In genomic region chr16:21869879-21870278, GRCm38 (mm10) we compare ENCODE assay signal across 14 mouse cellular contexts.
DNase-seq lines count a peak whose midpoint lies in the region; ATAC-seq lines count a peak whose summit lies in the region.
"Had no signal": no experiment of that assay in that cellular context is flagged by ENCODE, and none has a peak within 500 bp of the region (broad histone marks: within the 10 kb centered on the region; RNA-seq: fewer than 3 reads in every experiment).

No protein-coding gene starts in this region.

- peak; percentile 21 for DNase-seq in 3T3-L1 (ENCODE audit: low read depth, low spot score)
- DNase-seq in embryonic facial prominence, embryonic 14.5 days (ENCODE audit: low spot score) = peak; percentile 79
- DNase-seq in hindbrain, embryonic 14.5 days (ENCODE audit: low spot score) = no peak
- DNase-seq in heart, postnatal 14 days = no peak
- DNase-seq in c-Kit-positive CD71-positive TER-119-positive erythroid progenitor cells, embryonic 14.5 days (ENCODE audit: low spot score) = no peak
- DNase-seq in spleen, adult 18-20 months = no peak
- DNase-seq: gastrocnemius, adult 2 months; kidney, adult 11 months; liver, embryonic 13.5 days; thymus, postnatal 36 days had no signal

- no peak overlapping the region for H3K27ac ChIP-seq in embryonic facial prominence, embryonic 14.5 days (replicated peaks; ENCODE audit: low read depth, low read length)
- H3K27ac ChIP-seq in hindbrain, embryonic 14.5 days = peak overlapping the region; percentile 71
- no peak overlapping the region for H3K27ac ChIP-seq in midbrain, embryonic 16.5 days (ENCODE audit: low read length)
- no peak overlapping the region for H3K27ac ChIP-seq in kidney, embryonic 16.5 days (ENCODE audit: low read length)
- H3K27ac ChIP-seq: gastrocnemius, adult 2 months; heart, embryonic 13.5 days; liver, embryonic 13.5 days had no signal

- H3K4me1 ChIP-seq in embryonic facial prominence, embryonic 14.5 days (ENCODE audit: control insufficient read depth, insufficient read depth, low read length) = peaks cover 5% of the 10 kb centered on the region; the same call in 1 of the 2 replicates
- peaks cover 42% of the 10 kb centered on the region for H3K4me1 ChIP-seq in hindbrain, embryonic 14.5 days (replicated peaks; ENCODE audit: control insufficient read depth, insufficient read depth, low read length)
- peaks cover 23% of the 10 kb centered on the region for H3K4me1 ChIP-seq in midbrain, embryonic 16.5 days (ENCODE audit: control insufficient read depth, insufficient read depth, low read length)
- H3K4me1 ChIP-seq in kidney, embryonic 16.5 days (ENCODE audit: insufficient read depth, low read length) = peaks cover 22% of the 10 kb centered on the region; the same call in 1 of the 2 replicates

- no peak overlapping the region for H3K9ac ChIP-seq in embryonic facial prominence, embryonic 14.5 days (ENCODE audit: low read depth, low read length)
- H3K9ac ChIP-seq in hindbrain, embryonic 14.5 days = peak overlapping the region; percentile 17; the same call in 1 of the 2 replicates
- H3K9ac ChIP-seq in midbrain, embryonic 16.5 days (ENCODE audit: low read depth, low read length) = no peak overlapping the region
- H3K9ac ChIP-seq in kidney, embryonic 16.5 days (replicated peaks; ENCODE audit: low read length) = no peak overlapping the region
- H3K9ac ChIP-seq: heart, embryonic 13.5 days; liver, embryonic 13.5 days had no signal

- ATAC-seq in embryonic facial prominence, embryonic 14.5 days (ENCODE audit: low read depth) = peak; percentile 93
- ATAC-seq in hindbrain, embryonic 14.5 days (ENCODE audit: low FRiP score) = peak; percentile 69; the same call in 1 of the 2 replicates
- peak; percentile 52; the same call in 1 of the 2 replicates for ATAC-seq in midbrain, embryonic 16.5 days
- no peak for ATAC-seq in kidney, embryonic 16.5 days (ENCODE audit: low FRiP score, low TSS enrichment)
- ATAC-seq: Patski had no signal

- no peak overlapping the region for H3K4me3 ChIP-seq in embryonic facial prominence, embryonic 14.5 days (ENCODE audit: low read depth, low read length)
- no peak overlapping the region for H3K4me3 ChIP-seq in hindbrain, embryonic 14.5 days (replicated peaks; ENCODE audit: low read length)
- no peak overlapping the region for H3K4me3 ChIP-seq in midbrain, embryonic 16.5 days (ENCODE audit: low read depth, low read length)
- no peak overlapping the region for H3K4me3 ChIP-seq in kidney, embryonic 16.5 days (ENCODE audit: low read length)
- H3K4me3 ChIP-seq: gastrocnemius, adult 2 months; heart, embryonic 13.5 days; liver, embryonic 13.5 days had no signal

- 6% methylated on average over 4 of the region's 4 CpGs for WGBS in embryonic facial prominence, embryonic 14.5 days
- 19% methylated on average over 4 of the region's 4 CpGs for WGBS in hindbrain, embryonic 14.5 days
- 9% methylated on average over 4 of the region's 4 CpGs for WGBS in midbrain, embryonic 16.5 days
- WGBS in kidney, embryonic 16.5 days = 13% methylated on average over 4 of the region's 4 CpGs

- H3K9me3 ChIP-seq in embryonic facial prominence, embryonic 14.5 days (ENCODE audit: control insufficient read depth, low read length) = no peaks in the 10 kb centered on the region
- no peaks in the 10 kb centered on the region for H3K9me3 ChIP-seq in hindbrain, embryonic 14.5 days (ENCODE audit: control insufficient read depth, low read length)
- H3K9me3 ChIP-seq in midbrain, embryonic 16.5 days (replicated peaks; ENCODE audit: control insufficient read depth, low read length, poor library complexity, severe bottlenecking) = no peaks in the 10 kb centered on the region
- no peaks in the 10 kb centered on the region for H3K9me3 ChIP-seq in kidney, embryonic 16.5 days (ENCODE audit: low read length)
- H3K9me3 ChIP-seq: heart, embryonic 13.5 days; liver, embryonic 13.5 days had no signal

- no peaks in the 10 kb centered on the region for H3K36me3 ChIP-seq in embryonic facial prominence, embryonic 14.5 days (ENCODE audit: control insufficient read depth, insufficient read depth, low read length)
- no peaks in the 10 kb centered on the region for H3K36me3 ChIP-seq in hindbrain, embryonic 14.5 days (replicated peaks; ENCODE audit: control insufficient read depth, insufficient read depth)
- no peaks in the 10 kb centered on the region for H3K36me3 ChIP-seq in midbrain, embryonic 16.5 days (ENCODE audit: control insufficient read depth, insufficient read depth, low read length)
- H3K36me3 ChIP-seq in kidney, embryonic 16.5 days (ENCODE audit: insufficient read depth, low read length) = no peaks in the 10 kb centered on the region
- H3K36me3 ChIP-seq: heart, embryonic 13.5 days; liver, embryonic 13.5 days had no signal

- H3K27me3 ChIP-seq in embryonic facial prominence, embryonic 14.5 days (replicated peaks; ENCODE audit: control insufficient read depth, insufficient read depth, low read length) = no peaks in the 10 kb centered on the region
- H3K27me3 ChIP-seq in hindbrain, embryonic 14.5 days (ENCODE audit: control insufficient read depth, insufficient read depth, low read length) = no peaks in the 10 kb centered on the region
- H3K27me3 ChIP-seq in midbrain, embryonic 16.5 days (ENCODE audit: control insufficient read depth, insufficient read depth, low read depth, low read length) = no peaks in the 10 kb centered on the region
- no peaks in the 10 kb centered on the region for H3K27me3 ChIP-seq in kidney, embryonic 16.5 days (ENCODE audit: insufficient read depth, low read length)
- H3K27me3 ChIP-seq: heart, embryonic 13.5 days; liver, embryonic 13.5 days; Patski had no signal

- H3K4me2 ChIP-seq in embryonic facial prominence, embryonic 14.5 days (ENCODE audit: low read depth, low read length) = no peak overlapping the region
- H3K4me2 ChIP-seq in hindbrain, embryonic 14.5 days (replicated peaks) = no peak overlapping the region
- no peak overlapping the region for H3K4me2 ChIP-seq in midbrain, embryonic 16.5 days (ENCODE audit: low read length)
- no peak overlapping the region for H3K4me2 ChIP-seq in kidney, embryonic 16.5 days (replicated peaks; ENCODE audit: low read depth, low read length)
- H3K4me2 ChIP-seq: heart, embryonic 13.5 days; liver, embryonic 13.5 days had no signal

- intact Hi-C loops in heart, postnatal 14 days (cut with DNase I) = no loop called here

Comparison
In these comparisons a context has a peak if more than half of its experiments do, and no peak if none do; other contexts are left out.
1. DNase-seq: peak in 3T3-L1 (single experiment) and embryonic facial prominence, embryonic 14.5 days (single experiment); none in hindbrain, embryonic 14.5 days (single experiment), heart, postnatal 14 days (0 of 2), c-Kit-positive CD71-positive TER-119-positive erythroid progenitor cells, embryonic 14.5 days (single experiment) and spleen, adult 18-20 months (0 of 2).